Mouse (Mus musculus) thymus, adult 18-20 months (tissue): Measurements from ENCODE around the gene Gm20931.
"Not testable (repeated sequence)": the region's sequence is repeated elsewhere in the genome, so short reads cannot be mapped to it uniquely, and the experiment has no call there.

ENCODE experiments used
- DNase-seq, 2 experiments: peaks; one replicate each; pipeline ENCODE4 v3.0.0; 2022; ENCODE audit warnings: mixed read lengths in 2 of 2

Gm20931 gene

GRCm38 (mm10) chrY:55213420-55213819 is at the start of gene Gm20931:
Gm20931 (plus strand) TSS chrY:55213720.
- DNase-seq, result not testable (repeated sequence)
